Mouse (Mus musculus): Measurements from ENCODE around the gene Cds1. TPM values are rescaled to one million over a fixed set of nuclear protein-coding genes. Genes with fewer than 3 reads are reported as not detected.

Cds1 gene
- polyA plus RNA-seq (2015; fragmentation: Nextera tagmentation; extraction: Ambion mirVana): 3.1 and 3.8 TPM in 2 replicates

DNA sequence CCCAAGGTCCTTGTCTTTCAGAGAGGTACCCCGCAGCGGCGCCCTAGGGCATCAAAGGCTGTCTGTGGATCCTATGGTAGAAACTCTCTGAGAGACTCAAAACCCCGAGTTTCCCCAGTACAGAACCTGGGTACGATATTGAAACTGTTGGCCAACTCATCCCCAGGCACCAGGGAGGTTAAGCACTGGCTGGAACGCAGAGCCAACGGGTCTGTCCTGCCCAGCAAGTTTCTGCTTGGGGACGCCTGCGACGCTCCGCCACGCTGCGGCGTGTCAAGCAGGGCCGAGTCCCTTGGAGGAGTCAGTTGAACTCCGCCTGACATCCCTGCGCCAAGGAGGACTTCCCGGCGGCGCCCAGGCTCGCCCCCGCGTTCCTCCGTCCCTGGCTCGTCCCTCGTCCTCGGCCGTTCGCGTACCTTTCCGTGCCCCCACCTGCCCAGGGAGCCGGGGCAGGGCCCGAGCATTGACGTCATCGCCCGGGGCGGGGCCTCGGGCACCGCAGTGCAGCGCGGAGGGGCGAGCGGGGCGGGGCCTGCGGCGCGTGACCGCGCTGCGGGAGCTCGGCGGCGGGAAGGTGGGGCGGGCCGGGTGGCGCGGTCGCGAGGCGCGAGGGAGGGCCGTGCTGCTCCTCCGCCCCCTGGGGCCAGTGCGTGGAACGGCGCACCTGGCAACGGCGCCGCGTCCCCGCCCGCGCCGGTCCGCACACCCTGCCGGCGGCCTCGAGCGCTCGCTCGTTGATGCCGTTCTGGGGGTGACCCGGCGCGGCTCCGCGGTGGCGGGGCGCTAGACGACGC lies at the start of gene Cds1:
Gene Cds1 (plus strand): TSS at position 577 of the 794 bp plus-strand sequence.
- no peaks in the 10 kb centered on the region for H3K36me3 ChIP-seq
- under 1% methylated on average over 88 of the region's 91 CpGs for WGBS

GRCm38 (mm10) chr5:101724216-101724615 lies 40.7 kb upstream of the Cds1 start:
- H3K27ac ChIP-seq (replicated peaks): no peak overlapping the region
- H3K27me3 ChIP-seq: no peaks in the 10 kb centered on the region
- no peak overlapping the region for H3K9ac ChIP-seq
- no peak overlapping the region for H3K4me3 ChIP-seq
- no peaks in the 10 kb centered on the region for H3K36me3 ChIP-seq
- H3K4me2 ChIP-seq: no peak overlapping the region
- ATAC-seq (ENCODE audit: low read depth): no peak
- no peaks in the 10 kb centered on the region for H3K9me3 ChIP-seq
- no peaks in the 10 kb centered on the region for H3K4me1 ChIP-seq (replicated peaks)
- 90% methylated on average over 9 of the region's 9 CpGs for WGBS

More for the DNA sequence above, at the start of gene Cds1:
- peak within 1 kb of the TSS; percentile 70 for H3K4me3 ChIP-seq
- no peak within 1 kb of the TSS for H3K27ac ChIP-seq (replicated peaks)
- H3K9me3 ChIP-seq: no peaks in the 10 kb centered on the region
- peak; percentile 90 for ATAC-seq (ENCODE audit: low read depth)
- H3K27me3 ChIP-seq: peaks cover 78% of the 10 kb centered on the region
- H3K4me1 ChIP-seq (replicated peaks): peaks cover 11% of the 10 kb centered on the region
- peak within 1 kb of the TSS; percentile 99 for H3K4me2 ChIP-seq
- peak within 1 kb of the TSS; percentile 79 for H3K9ac ChIP-seq

GRCm38 (mm10) chr5:101724756-101725155 lies 40.2 kb upstream of the Cds1 start:
- 95% methylated on average over 16 of the region's 16 CpGs for WGBS
- Histone ChIP-seq H3K4me2 (no peak overlapping the region), H3K27me3 (no peaks in the 10 kb centered on the region), H3K9me3 (no peaks in the 10 kb centered on the region), H3K9ac (no peak overlapping the region), H3K27ac (replicated peaks) (no peak overlapping the region), H3K36me3 (no peaks in the 10 kb centered on the region), H3K4me1 (replicated peaks) (no peaks in the 10 kb centered on the region), H3K4me3 (no peak overlapping the region)
- no peak for ATAC-seq (ENCODE audit: low read depth)

- no peak overlapping the region for H3K27ac ChIP-seq (replicated peaks)
- H3K36me3 ChIP-seq: no peaks in the 10 kb centered on the region
- no peaks in the 10 kb centered on the region for H3K27me3 ChIP-seq
- H3K4me3 ChIP-seq: no peak overlapping the region
- no peak for ATAC-seq (ENCODE audit: low read depth)
- no peaks in the 10 kb centered on the region for H3K4me1 ChIP-seq (replicated peaks)
- H3K4me2 ChIP-seq: no peak overlapping the region
- 88% methylated on average over 8 of the region's 8 CpGs for WGBS
- no peak overlapping the region for H3K9ac ChIP-seq
- no peaks in the 10 kb centered on the region for H3K9me3 ChIP-seq
Measured at GRCm38 (mm10) chr5:101725703-101726102, 39.2 kb upstream of the Cds1 start.

GRCm38 (mm10) chr5:101726371-101726770 lies 38.6 kb upstream of the Cds1 start:
- no peak overlapping the region for H3K4me2 ChIP-seq
- H3K9ac ChIP-seq: no peak overlapping the region
- H3K36me3 ChIP-seq: no peaks in the 10 kb centered on the region
- H3K27ac ChIP-seq (replicated peaks): no peak overlapping the region
- no peaks in the 10 kb centered on the region for H3K9me3 ChIP-seq
- no peak for ATAC-seq (ENCODE audit: low read depth)
- H3K4me3 ChIP-seq: no peak overlapping the region
- H3K4me1 ChIP-seq (replicated peaks): no peaks in the 10 kb centered on the region
- WGBS: 89% methylated on average over 6 of the region's 6 CpGs
- H3K27me3 ChIP-seq: no peaks in the 10 kb centered on the region

DNA sequence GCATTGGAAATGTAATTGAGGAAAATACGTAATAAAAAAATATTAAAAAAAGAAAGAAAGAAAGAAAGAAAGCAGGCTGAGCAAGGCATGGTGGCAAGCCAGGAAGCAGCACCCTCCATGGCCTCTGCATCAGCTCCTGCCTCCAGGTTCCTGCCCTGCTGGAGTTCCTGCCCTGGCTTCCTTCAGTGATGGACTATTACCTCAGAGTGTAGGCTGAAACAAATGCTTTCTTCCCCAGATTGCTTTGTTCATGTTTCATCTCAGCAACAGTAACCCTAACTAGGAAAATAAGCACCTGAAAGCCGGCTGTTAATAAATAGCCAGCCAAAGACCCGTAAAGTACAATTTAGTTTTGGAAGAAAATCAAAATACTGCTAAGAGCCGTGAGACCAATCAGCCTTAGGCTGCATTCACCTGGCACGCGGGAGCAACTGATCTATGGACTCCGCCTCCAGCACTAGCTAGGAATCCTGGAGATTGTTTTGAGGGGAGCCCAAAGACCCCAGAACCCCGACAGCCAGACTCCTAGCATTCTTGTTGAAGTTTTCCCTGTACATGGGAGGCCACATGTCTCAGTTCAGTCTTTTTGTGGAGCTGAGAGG lies 36.5 kb upstream of the Cds1 start:
- no peak overlapping the region for H3K27ac ChIP-seq (replicated peaks)
- H3K36me3 ChIP-seq: no peaks in the 10 kb centered on the region
- no peaks in the 10 kb centered on the region for H3K27me3 ChIP-seq
- H3K4me2 ChIP-seq: no peak overlapping the region
- no peaks in the 10 kb centered on the region for H3K4me1 ChIP-seq (replicated peaks)
- no peaks in the 10 kb centered on the region for H3K9me3 ChIP-seq
- no peak overlapping the region for H3K4me3 ChIP-seq
- no peak for ATAC-seq (ENCODE audit: low read depth)
- no peak overlapping the region for H3K9ac ChIP-seq
- WGBS: 74% methylated on average over 8 of the region's 8 CpGs

DNA sequence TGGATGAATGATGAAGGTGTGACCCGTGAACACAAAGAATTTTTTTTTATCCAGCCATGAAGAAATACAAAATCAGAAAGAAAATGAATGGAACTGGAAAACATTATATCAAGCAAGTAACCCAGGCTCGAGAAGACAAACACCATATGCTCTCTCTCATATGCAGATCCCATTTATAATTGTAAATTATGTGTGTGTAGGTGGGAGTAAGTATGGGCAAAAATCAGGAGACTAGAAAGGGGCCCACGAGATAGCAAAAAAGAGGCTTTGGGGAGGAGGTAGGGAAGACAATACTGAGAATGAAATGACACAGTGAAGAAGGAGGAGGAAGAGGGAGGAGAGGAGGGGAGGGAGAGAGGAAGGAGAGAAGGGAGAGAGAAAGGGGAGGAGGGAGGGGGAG lies 27.6 kb upstream of the Cds1 start:
- 79% methylated on average over 3 of the region's 3 CpGs for WGBS
- Histone ChIP-seq H3K9ac (no peak overlapping the region), H3K27me3 (no peaks in the 10 kb centered on the region), H3K36me3 (no peaks in the 10 kb centered on the region), H3K4me1 (replicated peaks) (no peaks in the 10 kb centered on the region), H3K9me3 (no peaks in the 10 kb centered on the region), H3K4me2 (no peak overlapping the region), H3K4me3 (no peak overlapping the region), H3K27ac (replicated peaks) (no peak overlapping the region)
- no peak for ATAC-seq (ENCODE audit: low read depth)

DNA sequence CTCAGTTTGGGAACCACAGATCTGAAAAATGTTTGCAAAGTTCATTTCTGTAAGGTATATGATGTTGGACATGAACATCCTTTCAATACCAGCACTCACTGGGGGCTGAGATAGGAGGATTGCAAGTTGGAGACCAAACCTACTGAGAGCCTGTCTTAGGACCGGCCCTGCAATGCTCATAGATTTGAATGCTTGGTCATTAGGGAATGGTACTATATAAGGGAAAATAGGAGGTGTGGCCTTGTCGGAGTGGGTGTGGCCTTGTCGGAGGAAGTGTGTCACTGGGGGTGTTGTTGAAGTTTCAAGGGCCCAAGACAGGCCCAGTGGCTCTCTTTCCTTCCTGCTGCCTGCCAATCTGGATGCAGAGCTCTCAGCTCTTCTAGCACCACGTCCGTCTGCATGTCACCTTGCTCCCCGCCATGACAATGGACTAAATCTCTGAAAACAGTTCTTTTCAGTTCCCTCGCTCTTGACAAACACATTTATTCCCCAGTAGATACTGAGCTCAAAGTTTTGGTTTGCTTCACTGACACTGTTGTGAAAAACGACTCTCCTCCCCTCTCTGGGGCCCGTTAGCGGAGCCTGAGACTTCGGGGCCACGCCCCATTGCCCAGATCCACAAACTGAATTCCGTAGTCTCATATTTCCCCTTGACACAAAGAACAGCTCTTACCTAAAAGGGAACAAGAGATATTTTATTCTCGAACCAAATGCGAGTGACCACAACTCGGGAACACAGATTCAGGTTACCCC lies 24.3 kb upstream of the Cds1 start:
- ATAC-seq (ENCODE audit: low read depth): no peak
- Histone ChIP-seq H3K36me3 (no peaks in the 10 kb centered on the region), H3K4me2 (no peak overlapping the region), H3K27ac (replicated peaks) (no peak overlapping the region), H3K9ac (no peak overlapping the region), H3K27me3 (no peaks in the 10 kb centered on the region), H3K4me3 (no peak overlapping the region), H3K9me3 (no peaks in the 10 kb centered on the region), H3K4me1 (replicated peaks) (no peaks in the 10 kb centered on the region)
- WGBS: 90% methylated on average over 16 of the region's 16 CpGs

GRCm38 (mm10) chr5:101741224-101741591 lies 23.7 kb upstream of the Cds1 start:
- no peaks in the 10 kb centered on the region for H3K27me3 ChIP-seq
- no peak overlapping the region for H3K9ac ChIP-seq
- WGBS: 90% methylated on average over 4 of the region's 4 CpGs
- ATAC-seq (ENCODE audit: low read depth): no peak
- no peaks in the 10 kb centered on the region for H3K36me3 ChIP-seq
- no peak overlapping the region for H3K4me2 ChIP-seq
- H3K4me1 ChIP-seq (replicated peaks): no peaks in the 10 kb centered on the region
- no peak overlapping the region for H3K27ac ChIP-seq (replicated peaks)
- H3K9me3 ChIP-seq: no peaks in the 10 kb centered on the region
- H3K4me3 ChIP-seq: no peak overlapping the region

- Histone ChIP-seq H3K27me3 (no peaks in the 10 kb centered on the region), H3K36me3 (no peaks in the 10 kb centered on the region), H3K4me2 (no peak overlapping the region), H3K9me3 (no peaks in the 10 kb centered on the region), H3K9ac (no peak overlapping the region), H3K27ac (replicated peaks) (no peak overlapping the region), H3K4me1 (replicated peaks) (no peaks in the 10 kb centered on the region), H3K4me3 (no peak overlapping the region)
- WGBS: 91% methylated on average over 2 of the region's 2 CpGs
- ATAC-seq (ENCODE audit: low read depth): no peak
Measured at GRCm38 (mm10) chr5:101742014-101742413, 22.9 kb upstream of the Cds1 start.

DNA sequence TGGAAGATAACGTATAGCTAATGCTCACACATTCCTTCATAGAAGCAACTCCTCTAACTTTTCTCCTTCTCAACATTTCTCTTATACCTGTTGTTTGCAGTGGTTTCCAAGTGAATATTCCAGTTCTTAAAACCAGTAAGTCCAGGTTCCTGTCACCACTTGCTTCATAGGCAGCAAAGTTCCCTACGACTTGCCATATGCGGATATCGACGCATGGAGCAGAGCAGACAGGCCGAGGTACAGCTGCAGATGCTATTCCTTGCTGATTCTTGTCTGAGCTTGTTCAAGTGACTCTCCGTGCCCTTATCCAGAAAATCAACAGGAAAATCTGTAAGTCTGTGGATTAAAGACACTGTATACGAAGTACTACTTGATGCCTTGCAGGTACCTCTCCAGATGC lies 22.5 kb upstream of the Cds1 start:
- no peak overlapping the region for H3K4me3 ChIP-seq
- ATAC-seq (ENCODE audit: low read depth): no peak
- no peaks in the 10 kb centered on the region for H3K27me3 ChIP-seq
- no peak overlapping the region for H3K27ac ChIP-seq (replicated peaks)
- no peaks in the 10 kb centered on the region for H3K4me1 ChIP-seq (replicated peaks)
- no peak overlapping the region for H3K4me2 ChIP-seq
- no peaks in the 10 kb centered on the region for H3K36me3 ChIP-seq
- H3K9me3 ChIP-seq: no peaks in the 10 kb centered on the region
- no peak overlapping the region for H3K9ac ChIP-seq
- WGBS: 94% methylated on average over 8 of the region's 8 CpGs

DNA sequence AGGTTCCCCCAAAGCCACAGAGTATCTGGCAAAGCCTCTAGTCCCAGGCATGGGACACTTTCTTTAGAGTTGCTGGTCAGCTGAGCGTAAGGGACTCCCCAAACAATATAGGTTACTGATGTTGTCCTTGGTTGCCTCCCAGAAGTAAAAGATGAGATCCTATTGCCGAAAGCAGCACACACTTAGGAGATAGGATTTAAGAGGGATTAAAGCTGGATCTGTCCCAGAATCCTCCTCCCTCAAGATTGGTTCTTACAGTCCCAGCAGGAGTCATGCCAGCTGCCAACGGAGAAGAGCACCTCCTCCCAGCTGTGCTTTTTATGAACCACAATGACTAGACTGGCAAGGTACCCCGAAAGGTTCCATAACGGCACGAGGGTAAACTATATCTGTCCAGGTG lies 20.0 kb upstream of the Cds1 start:
- ATAC-seq (ENCODE audit: low read depth): no peak
- Histone ChIP-seq H3K4me2 (no peak overlapping the region), H3K27me3 (no peaks in the 10 kb centered on the region), H3K36me3 (no peaks in the 10 kb centered on the region), H3K27ac (replicated peaks) (no peak overlapping the region), H3K4me3 (no peak overlapping the region), H3K9me3 (no peaks in the 10 kb centered on the region), H3K4me1 (replicated peaks) (no peaks in the 10 kb centered on the region), H3K9ac (no peak overlapping the region)
- whole genome bisulfite sequencing: 82% methylated on average over 6 of the region's 6 CpGs
